Mouse (Mus musculus): ENCODE results near the gene Ankrd16. TPM values are rescaled to one million over a fixed set of nuclear protein-coding genes. Genes with fewer than 3 reads are reported as not detected.

Gene Ankrd16
- total RNA-seq, 2 experiments from 2014 or later: 56.6 to 72.9 TPM

- intact Hi-C loops (cut with DNase I): no loop called here
- no peak for DNase-seq (ENCODE audit: low spot score in 2 of 2)
Measured at GRCm38 (mm10) chr2:11801299-11801930, 23.7 kb downstream of the Ankrd16 start.

Other genes with a start within 250 kb of the Ankrd16 start
- gene Pfkfb3, start 223.8 kb upstream of the Ankrd16 start, total RNA-seq (2021): 10 to 100 TPM; 25.0 to 32.4 TPM
- 10 to 100 TPM; 79.2 to 82.2 TPM for gene Rbm17, start 173.7 kb upstream of the Ankrd16 start, total RNA-seq (2021)
- not detected for gene Gm17490, start 151.6 kb upstream of the Ankrd16 start, total RNA-seq (2021)
- gene Il2ra, start 135.1 kb upstream of the Ankrd16 start, total RNA-seq (2021): under 1 TPM; 0.09 to 0.15 TPM
- gene Il15ra, start 72.6 kb upstream of the Ankrd16 start, total RNA-seq (2021): 1 to 10 TPM; 4.7 to 9.4 TPM
- 100 to 1,000 TPM; 108 to 121 TPM for gene Fbh1, start 294 bp upstream of the Ankrd16 start, total RNA-seq (2021)